Mouse (Mus musculus) hindbrain, embryonic 12.5 days (tissue): Measurements from ENCODE around the gene Tspan11. TPM values are rescaled to one million over a fixed set of nuclear protein-coding genes. Genes with fewer than 3 reads are reported as not detected.

ENCODE experiments used
- ATAC-seq: fragments of 200-750 bp; cut with Nextera tagmentation; 2 replicates; pipeline ENCODE4 v1.8.0; 2017; ENCODE audit warnings: moderate TSS enrichment; ENCODE audit not compliant: low FRiP score
- H3K27ac ChIP-seq: fragments of 300-500 bp; sonication (generic); 2 replicates; pipeline ENCODE4 v1.5.1; 2016; ENCODE audit warnings: mild to moderate bottlenecking
- H3K27me3 ChIP-seq: fragments of 300-500 bp; sonication (generic); 2 replicates; pipeline ENCODE4 v1.6.1; 2016; ENCODE audit warnings: mild to moderate bottlenecking
- H3K36me3 ChIP-seq: fragments of 300-500 bp; sonication (generic); 2 replicates; pipeline ENCODE4 v1.6.1; 2016; ENCODE audit warnings: mild to moderate bottlenecking
- H3K4me1 ChIP-seq: fragments of 300-500 bp; sonication (generic); 2 replicates; pipeline ENCODE4 v1.6.1; 2016
- H3K4me2 ChIP-seq: fragments of 300-500 bp; sonication (generic); replicated peaks from 2 replicates; pipeline ENCODE4 v1.6.1; 2016; ENCODE audit warnings: mild to moderate bottlenecking
- H3K4me3 ChIP-seq: fragments of 300-500 bp; sonication (generic); 2 replicates; pipeline ENCODE4 v1.5.1; 2016; ENCODE audit warnings: mild to moderate bottlenecking
- H3K9ac ChIP-seq: fragments of 300-500 bp; sonication (generic); 2 replicates; pipeline ENCODE4 v1.6.1; 2016; ENCODE audit warnings: mild to moderate bottlenecking, moderate library complexity
- H3K9me3 ChIP-seq: fragments of 300-500 bp; sonication (generic); replicated peaks from 2 replicates; pipeline ENCODE4 v1.6.1; 2016; ENCODE audit warnings: mild to moderate bottlenecking
- WGBS: fragments of 180-500 bp; shearing (Covaris S2); methylation state at CpG from one replicate; pipeline ENCODE4 v1.1.7; 2016; 5-methylcytosine and 5-hydroxymethylcytosine counted together
- polyA plus RNA-seq: library from polyadenylated mRNA; unstranded; fragments of >200 nt; fragmentation: Nextera tagmentation; extraction: Ambion mirVana; gene quantifications from 2 replicates; pipeline ENCODE4 v1.2.1, GENCODE M21; 2016

Tspan11 gene
- polyA plus RNA-seq, 1 experiment from 2014 or later = 19.3 TPM

GRCm38 (mm10) chr6:127948656-127949055 is 61.3 kb downstream of the Tspan11 start:
- no peak for ATAC-seq
- no peaks in the 10 kb centered on the region for H3K4me1 ChIP-seq
- no peaks in the 10 kb centered on the region for H3K27me3 ChIP-seq
- no peak overlapping the region for H3K4me2 ChIP-seq
- H3K9ac ChIP-seq = no peak overlapping the region
- no peaks in the 10 kb centered on the region for H3K9me3 ChIP-seq
- WGBS = 91% methylated on average over 9 of the region's 9 CpGs
- H3K27ac ChIP-seq = no peak overlapping the region
- H3K36me3 ChIP-seq = no peaks in the 10 kb centered on the region
- no peak overlapping the region for H3K4me3 ChIP-seq

DNA sequence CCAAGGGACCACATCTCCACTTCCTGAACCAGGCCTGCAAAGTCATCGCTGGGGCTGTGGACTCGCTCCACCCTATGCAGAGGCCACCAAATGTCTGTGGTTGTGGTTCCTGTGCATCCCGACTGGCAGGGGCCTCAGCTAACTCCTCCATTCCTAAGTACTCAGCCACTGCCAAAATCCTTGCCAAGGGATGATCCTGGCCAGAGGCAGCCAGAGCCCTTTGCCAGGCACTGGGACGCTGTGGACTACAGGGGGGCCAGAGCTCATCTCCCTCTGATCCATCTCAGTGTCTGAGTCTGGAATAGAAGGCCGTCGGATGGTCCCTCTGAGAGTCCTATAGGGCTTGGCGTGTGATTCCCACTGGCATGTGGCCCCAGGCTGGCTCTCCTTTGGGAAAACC is 62.5 kb downstream of the Tspan11 start:
- Histone ChIP-seq H3K9me3 (no peaks in the 10 kb centered on the region), H3K4me1 (no peaks in the 10 kb centered on the region), H3K9ac (no peak overlapping the region), H3K27ac (no peak overlapping the region; the same call in 1 of the 2 replicates), H3K27me3 (no peaks in the 10 kb centered on the region), H3K4me3 (no peak overlapping the region), H3K36me3 (no peaks in the 10 kb centered on the region), H3K4me2 (no peak overlapping the region)
- WGBS = 91% methylated on average over 7 of the region's 7 CpGs
- ATAC-seq = no peak

- no peak for ATAC-seq
- H3K4me1 ChIP-seq = no peaks in the 10 kb centered on the region
- WGBS = 90% methylated on average over 4 of the region's 4 CpGs
- no peak overlapping the region for H3K4me2 ChIP-seq
- H3K36me3 ChIP-seq = no peaks in the 10 kb centered on the region
- no peak overlapping the region for H3K27ac ChIP-seq
- no peak overlapping the region for H3K9ac ChIP-seq
- H3K27me3 ChIP-seq = no peaks in the 10 kb centered on the region
- no peaks in the 10 kb centered on the region for H3K9me3 ChIP-seq
- H3K4me3 ChIP-seq = no peak overlapping the region
These were observed 65.7 kb downstream of the Tspan11 start for GRCm38 (mm10) chr6:127953071-127953470.

DNA sequence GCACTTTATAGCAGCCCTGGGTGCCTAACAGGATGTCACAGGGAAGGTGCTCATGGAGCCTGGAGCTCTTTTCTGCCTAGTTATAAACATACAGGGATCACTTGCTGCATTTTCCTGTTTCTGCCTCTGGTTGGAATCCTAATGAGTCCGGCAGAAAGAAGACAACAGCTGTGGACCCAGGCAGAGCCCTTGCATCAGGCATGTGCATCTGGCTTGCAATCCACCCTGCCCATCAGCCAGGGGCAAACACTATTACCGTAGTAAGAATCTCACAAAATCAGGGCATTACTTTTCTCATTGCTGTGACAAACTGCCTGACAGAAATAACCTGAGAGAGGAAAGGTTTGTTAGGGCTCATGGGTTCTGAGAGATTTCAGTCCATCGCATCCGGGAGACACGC is 68.8 kb downstream of the Tspan11 start:
- Histone ChIP-seq H3K27ac (no peak overlapping the region), H3K4me3 (no peak overlapping the region), H3K4me1 (no peaks in the 10 kb centered on the region), H3K27me3 (no peaks in the 10 kb centered on the region), H3K9ac (no peak overlapping the region), H3K36me3 (no peaks in the 10 kb centered on the region), H3K9me3 (no peaks in the 10 kb centered on the region), H3K4me2 (no peak overlapping the region)
- ATAC-seq = no peak
- 92% methylated on average over 5 of the region's 5 CpGs for whole genome bisulfite sequencing

DNA sequence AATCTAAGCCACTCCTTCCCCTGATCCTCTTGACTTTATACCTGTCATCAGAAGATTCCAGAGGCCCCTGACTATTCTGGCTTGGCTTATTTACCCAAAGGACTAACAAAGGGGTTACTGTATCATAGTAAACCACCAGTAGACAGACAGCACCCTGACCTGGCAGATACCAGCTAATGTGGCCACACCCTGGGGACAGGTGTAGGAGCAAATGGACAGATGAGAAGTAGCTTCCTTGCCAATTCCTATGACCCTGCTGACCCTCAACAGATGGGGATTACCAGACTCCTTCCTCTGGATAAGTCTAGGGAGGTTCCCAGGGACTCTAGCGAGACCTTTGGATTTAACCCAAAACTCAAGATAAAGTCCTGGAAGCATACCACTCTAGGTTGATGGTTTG is 72.8 kb downstream of the Tspan11 start:
- Histone ChIP-seq H3K9ac (no peak overlapping the region), H3K27ac (no peak overlapping the region), H3K4me3 (no peak overlapping the region), H3K27me3 (no peaks in the 10 kb centered on the region), H3K9me3 (no peaks in the 10 kb centered on the region), H3K4me2 (no peak overlapping the region), H3K4me1 (no peaks in the 10 kb centered on the region), H3K36me3 (peaks cover 13% of the 10 kb centered on the region; the same call in 1 of the 2 replicates)
- no peak for ATAC-seq
- 100% methylated on average over 1 of the region's 1 CpGs for WGBS

DNA sequence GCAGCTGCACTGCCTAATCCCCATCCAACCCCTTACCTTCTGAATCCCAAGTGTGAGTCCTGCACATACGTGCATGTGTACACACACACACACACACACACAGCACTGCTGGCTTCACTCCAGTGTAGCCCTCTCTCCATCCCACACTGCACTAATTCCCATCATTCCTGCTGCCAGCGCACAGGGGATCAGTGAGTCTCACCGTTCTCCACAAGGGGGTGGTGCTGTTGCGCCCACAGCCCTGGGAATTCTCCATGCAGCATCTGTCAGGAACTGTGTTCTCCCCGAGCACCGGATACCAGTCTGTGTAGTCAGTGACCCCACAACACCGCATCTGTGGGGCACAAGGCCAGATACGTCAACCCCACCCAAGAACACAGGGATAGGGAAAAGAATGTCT is 78.1 kb downstream of the Tspan11 start:
- Histone ChIP-seq H3K4me2 (no peak overlapping the region), H3K9me3 (no peaks in the 10 kb centered on the region), H3K36me3 (peaks cover 13% of the 10 kb centered on the region; the same call in 1 of the 2 replicates), H3K4me1 (peaks cover 18% of the 10 kb centered on the region), H3K4me3 (no peak overlapping the region), H3K9ac (no peak overlapping the region), H3K27me3 (no peaks in the 10 kb centered on the region), H3K27ac (no peak overlapping the region)
- no peak; the same call in 1 of the 2 replicates for ATAC-seq
- WGBS = 46% methylated on average over 8 of the region's 8 CpGs

GRCm38 (mm10) chr6:127969709-127970108 is 82.3 kb downstream of the Tspan11 start:
- H3K4me2 ChIP-seq = no peak overlapping the region
- H3K36me3 ChIP-seq = no peaks in the 10 kb centered on the region
- H3K27ac ChIP-seq = no peak overlapping the region
- H3K4me1 ChIP-seq = peaks cover 39% of the 10 kb centered on the region
- no peak overlapping the region for H3K4me3 ChIP-seq
- WGBS = 55% methylated on average over 7 of the region's 7 CpGs
- no peaks in the 10 kb centered on the region for H3K9me3 ChIP-seq
- 0 out of 2 replicates have a peak, but pooled peaks have one; percentile 16 for ATAC-seq
- no peak overlapping the region for H3K9ac ChIP-seq
- no peaks in the 10 kb centered on the region for H3K27me3 ChIP-seq

GRCm38 (mm10) chr6:127970120-127970519 is 82.7 kb downstream of the Tspan11 start:
- ATAC-seq = peak; percentile 36; the same call in 1 of the 2 replicates
- no peak overlapping the region for H3K27ac ChIP-seq
- H3K4me1 ChIP-seq = peaks cover 41% of the 10 kb centered on the region
- no peaks in the 10 kb centered on the region for H3K27me3 ChIP-seq
- no peak overlapping the region for H3K4me3 ChIP-seq
- H3K4me2 ChIP-seq = no peak overlapping the region
- H3K9ac ChIP-seq = no peak overlapping the region
- H3K36me3 ChIP-seq = no peaks in the 10 kb centered on the region
- WGBS = 7% methylated on average over 7 of the region's 7 CpGs
- no peaks in the 10 kb centered on the region for H3K9me3 ChIP-seq

DNA sequence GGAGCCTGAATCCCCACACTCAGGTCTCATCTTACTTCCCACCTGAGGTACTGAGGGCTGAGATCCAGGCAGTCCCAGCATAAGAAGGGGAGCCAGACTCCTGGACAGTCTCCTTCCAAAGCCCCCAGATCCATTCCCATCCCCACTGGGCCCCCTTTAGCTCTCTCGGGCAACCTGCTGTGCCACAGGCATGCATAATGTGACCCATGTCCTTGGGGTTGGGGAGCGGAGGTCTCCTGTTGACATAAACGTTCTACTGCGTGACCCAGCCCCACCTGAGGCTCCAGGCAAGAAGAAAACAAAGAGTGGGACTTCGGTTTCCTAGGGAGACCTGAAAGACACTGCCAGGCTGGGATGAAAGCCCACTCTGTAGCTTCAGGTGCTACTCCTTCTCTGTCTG is 83.5 kb downstream of the Tspan11 start:
- no peak overlapping the region for H3K4me2 ChIP-seq
- H3K9me3 ChIP-seq = no peaks in the 10 kb centered on the region
- peaks cover 41% of the 10 kb centered on the region for H3K4me1 ChIP-seq
- no peaks in the 10 kb centered on the region for H3K27me3 ChIP-seq
- no peaks in the 10 kb centered on the region for H3K36me3 ChIP-seq
- H3K27ac ChIP-seq = no peak overlapping the region
- no peak overlapping the region for H3K4me3 ChIP-seq
- 51% methylated on average over 5 of the region's 5 CpGs for WGBS
- ATAC-seq = no peak
- H3K9ac ChIP-seq = no peak overlapping the region

GRCm38 (mm10) chr6:127971931-127972330 is 84.5 kb downstream of the Tspan11 start:
- no peak for ATAC-seq

DNA sequence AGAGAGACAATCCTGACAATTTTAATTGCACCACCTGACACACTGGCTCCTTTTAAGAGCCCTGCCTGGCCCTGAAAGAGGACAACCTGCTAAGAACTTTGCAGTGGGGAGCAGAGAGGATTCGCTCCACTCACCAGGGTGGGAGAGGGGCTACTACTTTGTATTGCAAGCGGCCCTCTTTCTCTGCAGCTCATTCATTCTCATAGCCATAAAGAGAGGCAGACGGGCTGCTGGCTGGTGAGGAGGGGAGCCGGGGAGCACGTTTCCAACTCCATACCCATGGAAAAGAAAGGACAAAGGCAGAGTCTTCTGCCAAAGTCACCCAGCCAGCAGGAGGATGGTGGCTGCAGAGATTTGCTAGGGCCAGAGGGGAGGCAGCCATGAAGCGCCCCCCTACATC is 86.2 kb downstream of the Tspan11 start:
- no peaks in the 10 kb centered on the region for H3K36me3 ChIP-seq
- ATAC-seq = peak; percentile 59
- H3K9me3 ChIP-seq = no peaks in the 10 kb centered on the region
- no peaks in the 10 kb centered on the region for H3K27me3 ChIP-seq
- no peak overlapping the region for H3K4me3 ChIP-seq
- H3K9ac ChIP-seq = 0 out of 2 replicates have a peak overlapping the region, but pooled peaks have one; percentile 13
- H3K27ac ChIP-seq = peak overlapping the region; percentile 44; the same call in 1 of the 2 replicates
- H3K4me1 ChIP-seq = peaks cover 33% of the 10 kb centered on the region
- H3K4me2 ChIP-seq = no peak overlapping the region
- WGBS = 37% methylated on average over 6 of the region's 6 CpGs

More at GRCm38 (mm10) chr6:127971931-127972330, 84.5 kb downstream of the Tspan11 start:
- no peaks in the 10 kb centered on the region for H3K36me3 ChIP-seq
- 81% methylated on average over 5 of the region's 5 CpGs for WGBS
- no peaks in the 10 kb centered on the region for H3K27me3 ChIP-seq
- H3K9ac ChIP-seq = no peak overlapping the region
- H3K4me2 ChIP-seq = no peak overlapping the region
- H3K9me3 ChIP-seq = no peaks in the 10 kb centered on the region
- H3K27ac ChIP-seq = no peak overlapping the region
- H3K4me1 ChIP-seq = peaks cover 38% of the 10 kb centered on the region
- H3K4me3 ChIP-seq = no peak overlapping the region

- H3K36me3 ChIP-seq = no peaks in the 10 kb centered on the region
- H3K9me3 ChIP-seq = no peaks in the 10 kb centered on the region
- H3K9ac ChIP-seq = 0 out of 2 replicates have a peak overlapping the region, but pooled peaks have one; percentile 13
- H3K27ac ChIP-seq = peak overlapping the region; percentile 44
- WGBS = 32% methylated on average over 9 of the region's 9 CpGs
- peak; percentile 56 for ATAC-seq
- no peak overlapping the region for H3K4me3 ChIP-seq
- H3K4me2 ChIP-seq = no peak overlapping the region
- H3K4me1 ChIP-seq = peaks cover 36% of the 10 kb centered on the region
- H3K27me3 ChIP-seq = no peaks in the 10 kb centered on the region
These were observed 86.6 kb downstream of the Tspan11 start for GRCm38 (mm10) chr6:127974000-127974399.

GRCm38 (mm10) chr6:127976695-127977094 is 89.3 kb downstream of the Tspan11 start:
- Histone ChIP-seq H3K36me3 (no peaks in the 10 kb centered on the region), H3K4me1 (peaks cover 41% of the 10 kb centered on the region), H3K4me3 (no peak overlapping the region), H3K9me3 (no peaks in the 10 kb centered on the region), H3K27me3 (no peaks in the 10 kb centered on the region), H3K4me2 (no peak overlapping the region), H3K27ac (no peak overlapping the region), H3K9ac (no peak overlapping the region)
- ATAC-seq = no peak
- WGBS = 91% methylated on average over 6 of the region's 6 CpGs
